Mouse (Mus musculus) inflammation-experienced regulatory T-cells (primary cell): ENCODE measurements around the gene Shcbp1l. TPM values are rescaled to one million over a fixed set of nuclear protein-coding genes. Genes with fewer than 3 reads are reported as not detected.

Source experiments
- polyA plus RNA-seq, 2 experiments: library from polyadenylated mRNA; unstranded; fragments of 100-300 nt; shearing (Covaris generic); gene quantifications; one replicate each; pipeline ENCODE4 v1.2.1; 2017

Gene Shcbp1l
- 1 to 10 TPM in 1 of 2 experiments, under 1 TPM in 1; 0.24 to 1.9 TPM for polyA plus RNA-seq

GRCm38 (mm10) chr1:153424770-153425584, at the start of gene Shcbp1l:
Gene Shcbp1l (plus strand): TSS chr1:153425162.

GRCm38 (mm10) chr1:153487500-153487879, 62.5 kb downstream of the Shcbp1l start, which contains the start of gene Dhx9:
Gene Dhx9 (minus strand): TSS chr1:153487660.

Other genes with a start within 250 kb of the Shcbp1l start
- 1 to 10 TPM in 1 of 2 experiments, under 1 TPM in 1; 0.49 to 4.8 TPM for gene Lamc2, start 238.7 kb upstream of the Shcbp1l start, polyA plus RNA-seq
- 10 to 100 TPM in 1 of 2 experiments, 1 to 10 TPM in 1; 6.2 to 18.0 TPM for gene Lamc1, start 92.4 kb upstream of the Shcbp1l start, polyA plus RNA-seq
- 10 to 100 TPM; 35.4 to 37.4 TPM for gene Dhx9, start 62.5 kb downstream of the Shcbp1l start, polyA plus RNA-seq
- under 1 TPM in 1 of 2 experiments, not detected in 1; 0.45 TPM for gene Npl, start 124.9 kb downstream of the Shcbp1l start, polyA plus RNA-seq
- gene Rgs8, start 227.9 kb downstream of the Shcbp1l start, polyA plus RNA-seq, result under 1 TPM; 0.19 to 0.72 TPM